Mouse (Mus musculus) layer of hippocampus, postnatal 10 days (tissue): Measurements from ENCODE around the gene Hps6. TPM values are rescaled to one million over a fixed set of nuclear protein-coding genes. Genes with fewer than 3 reads are reported as not detected.
A peak's percentile ranks its signal among the peaks of the same experiment; 100 is the strongest.
"Not testable (repeated sequence)": the region's sequence is repeated elsewhere in the genome, so short reads cannot be mapped to it uniquely, and the experiment has no call there.

Source experiments
- DNase-seq, 2 experiments: peaks; one replicate each; pipeline ENCODE4 v3.0.0; 2021; ENCODE audit warnings: low spot score in 2 of 2
- long read RNA-seq: library from polyadenylated mRNA; stranded (forward); transcript quantifications from one replicate; pipeline ENCODE4 v2.0.0, GENCODE M21; 2023
- total RNA-seq, 2 experiments: library from RNA; stranded (reverse); gene quantifications; 2 replicates each; pipeline ENCODE4 v1.2.3; 2021

Hps6 gene
- 1 to 10 TPM; 4.6 to 4.7 TPM for total RNA-seq
- long read RNA-seq, partial matches to known transcripts = 0 of 4 reads
- long read RNA-seq, other reads (novel, unspliced or antisense) = 0 of 4 reads

DNA sequence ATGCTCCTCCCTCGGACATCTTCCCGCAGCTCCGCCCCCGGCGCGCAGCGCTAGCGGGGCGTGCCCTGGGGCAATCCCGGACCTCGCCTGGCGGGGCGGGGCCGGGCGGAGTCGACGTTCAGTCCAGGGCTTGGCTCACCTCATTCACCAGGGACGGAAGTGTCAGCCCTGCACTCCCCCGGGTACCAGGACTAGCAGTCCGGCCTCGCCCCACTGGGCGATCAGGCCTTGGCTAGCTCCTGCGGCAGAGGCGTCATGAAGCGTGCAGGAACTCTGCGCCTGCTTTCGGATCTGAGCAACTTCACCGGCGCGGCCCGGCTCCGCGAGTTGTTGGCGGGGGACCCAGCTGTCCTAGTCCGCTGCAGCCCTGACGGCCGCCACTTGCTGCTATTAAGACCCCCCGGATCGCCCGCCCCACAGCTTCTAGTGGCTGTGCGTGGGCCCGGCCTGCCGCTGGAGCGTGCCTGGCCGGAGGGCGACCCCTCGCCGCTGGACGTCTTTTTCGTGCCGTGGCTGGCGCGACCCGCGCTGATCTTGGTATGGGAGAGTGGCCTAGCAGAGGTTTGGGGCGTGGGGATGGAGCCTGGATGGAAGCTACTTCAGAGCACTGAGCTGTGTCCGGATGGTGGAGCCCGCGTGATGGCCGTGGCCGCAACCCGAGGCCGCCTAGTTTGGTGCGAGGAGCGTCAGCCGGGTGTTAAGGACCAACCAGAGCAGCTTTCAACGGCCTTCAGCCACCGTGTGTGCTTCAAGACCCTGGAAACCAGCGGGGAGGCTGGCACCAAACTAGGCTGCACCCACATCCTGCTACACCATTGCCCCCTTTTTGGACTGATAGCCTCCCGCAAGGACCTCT, at the start of gene Hps6:
TSS of gene Hps6 (plus strand) at position 138 of the 856 bp plus-strand sequence.
- DNase-seq = peak; percentile 55 to 67

DNA sequence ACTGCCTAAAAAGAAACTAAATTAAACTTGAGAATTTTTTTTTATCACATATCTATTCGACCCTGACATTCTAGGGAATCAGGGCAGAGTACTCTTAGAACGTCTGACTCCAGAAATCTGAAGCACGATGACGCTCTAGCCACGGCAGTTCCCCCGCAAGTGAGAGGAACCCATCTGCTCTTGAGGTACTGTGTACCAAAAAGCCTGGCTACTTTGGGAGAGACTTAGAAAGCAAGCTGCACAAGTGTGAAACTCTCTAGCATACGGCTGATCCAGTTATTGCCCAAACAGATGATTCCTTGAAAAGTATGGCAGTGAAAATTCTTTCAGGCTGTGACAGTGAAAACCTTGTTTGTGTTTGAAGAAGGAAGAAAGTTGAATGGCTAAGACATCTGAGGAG, 46.6 kb upstream of the Hps6 start:
- DNase-seq = no peak

DNA sequence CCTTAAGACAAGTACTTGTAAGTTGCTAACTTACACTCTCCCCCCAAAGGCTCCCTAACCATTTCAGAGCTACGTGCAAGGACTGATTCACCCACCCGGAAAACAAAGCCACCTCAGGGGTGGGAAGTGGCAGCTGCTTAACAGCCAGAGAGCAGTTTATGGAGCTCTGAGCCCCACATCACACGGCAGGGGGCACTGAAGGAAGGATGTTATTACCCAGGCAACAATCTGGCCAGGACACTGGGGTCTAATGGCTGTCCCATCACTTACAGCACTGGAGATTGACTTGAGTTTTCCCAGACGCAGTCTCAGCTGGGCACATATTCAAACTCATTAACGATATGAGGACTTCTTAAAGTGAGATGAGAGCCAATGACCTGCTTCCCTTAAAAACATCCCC, 42.5 kb upstream of the Hps6 start:
- DNase-seq = no peak

DNA sequence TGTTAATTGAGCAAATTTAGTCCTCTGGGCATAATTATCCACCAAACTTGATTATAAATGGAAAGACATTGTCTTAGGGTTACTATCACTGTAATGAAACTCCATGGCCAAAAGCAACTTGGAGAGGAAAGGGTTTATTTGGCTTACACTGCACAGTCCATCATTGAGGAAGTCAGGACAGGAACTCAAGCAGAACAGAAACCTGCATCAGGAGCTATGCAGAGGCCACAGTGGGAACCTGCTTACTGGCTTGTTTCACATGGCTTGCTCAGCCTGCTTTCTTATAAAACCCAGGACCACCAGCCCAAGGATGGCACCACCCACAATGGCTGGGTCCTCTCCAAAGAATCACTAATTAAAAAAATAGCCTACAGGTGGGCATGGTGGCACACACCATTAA, 18.9 kb upstream of the Hps6 start:
- DNase-seq = no peak

DNA sequence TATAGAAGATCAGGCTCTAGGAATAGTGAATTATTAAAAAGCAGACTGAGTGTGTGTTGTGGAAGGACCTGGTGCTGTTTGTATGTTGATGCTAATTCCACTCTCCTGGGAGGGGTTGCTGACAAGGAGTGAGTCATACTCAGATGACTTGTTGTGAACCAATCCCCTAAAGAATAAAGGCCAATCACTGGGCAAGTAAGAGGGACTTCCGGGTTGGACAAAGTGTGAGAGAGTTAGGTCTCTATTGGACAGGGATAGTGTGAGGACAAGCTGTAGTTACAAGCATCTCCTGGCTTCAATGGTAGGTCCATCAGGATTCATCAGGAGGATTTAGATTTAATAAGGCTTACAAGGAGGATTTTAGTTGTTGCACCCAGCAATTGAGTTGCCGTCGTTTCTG, 15.1 kb upstream of the Hps6 start:
- DNase-seq = no peak

DNA sequence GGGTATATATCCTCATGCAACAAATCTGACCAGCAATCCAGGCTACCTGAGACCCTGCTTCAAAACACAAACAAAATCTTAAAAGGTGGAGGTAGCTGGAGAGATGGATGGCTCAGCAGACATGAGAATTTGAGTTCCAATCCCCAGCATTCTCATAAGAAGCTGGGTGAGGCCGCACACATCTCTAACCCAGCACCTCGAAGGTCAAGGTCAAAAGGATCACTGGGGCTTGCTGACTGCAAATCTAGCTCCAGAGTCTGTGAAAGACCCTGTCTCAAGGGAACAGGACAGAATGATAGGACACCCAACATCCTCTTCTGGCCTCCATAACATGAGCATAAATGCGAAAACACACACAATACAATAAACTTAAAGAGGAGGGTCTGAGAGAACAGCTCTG, 12.1 kb upstream of the Hps6 start:
- DNase-seq = no peak

DNA sequence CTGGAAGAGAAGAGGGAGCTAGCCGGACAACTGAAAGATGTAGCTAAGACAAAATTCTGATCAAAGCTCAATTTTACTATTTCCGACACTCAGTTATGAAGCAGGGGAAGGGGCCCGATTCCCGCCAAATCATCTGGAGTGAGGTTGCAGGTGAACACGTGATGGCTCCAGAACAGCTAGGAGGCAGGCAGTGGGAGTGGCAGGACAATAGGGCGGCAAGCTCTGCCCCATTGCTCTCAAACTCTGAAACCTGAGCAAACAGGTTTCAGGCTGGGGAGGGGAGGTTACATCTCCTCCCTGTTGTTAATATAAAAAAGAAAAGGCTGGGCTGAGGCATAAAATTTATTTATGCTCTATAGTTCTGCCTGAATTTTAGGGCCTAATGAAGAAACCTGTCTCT, 9.9 kb upstream of the Hps6 start:
- DNase-seq = not testable (repeated sequence)

DNA sequence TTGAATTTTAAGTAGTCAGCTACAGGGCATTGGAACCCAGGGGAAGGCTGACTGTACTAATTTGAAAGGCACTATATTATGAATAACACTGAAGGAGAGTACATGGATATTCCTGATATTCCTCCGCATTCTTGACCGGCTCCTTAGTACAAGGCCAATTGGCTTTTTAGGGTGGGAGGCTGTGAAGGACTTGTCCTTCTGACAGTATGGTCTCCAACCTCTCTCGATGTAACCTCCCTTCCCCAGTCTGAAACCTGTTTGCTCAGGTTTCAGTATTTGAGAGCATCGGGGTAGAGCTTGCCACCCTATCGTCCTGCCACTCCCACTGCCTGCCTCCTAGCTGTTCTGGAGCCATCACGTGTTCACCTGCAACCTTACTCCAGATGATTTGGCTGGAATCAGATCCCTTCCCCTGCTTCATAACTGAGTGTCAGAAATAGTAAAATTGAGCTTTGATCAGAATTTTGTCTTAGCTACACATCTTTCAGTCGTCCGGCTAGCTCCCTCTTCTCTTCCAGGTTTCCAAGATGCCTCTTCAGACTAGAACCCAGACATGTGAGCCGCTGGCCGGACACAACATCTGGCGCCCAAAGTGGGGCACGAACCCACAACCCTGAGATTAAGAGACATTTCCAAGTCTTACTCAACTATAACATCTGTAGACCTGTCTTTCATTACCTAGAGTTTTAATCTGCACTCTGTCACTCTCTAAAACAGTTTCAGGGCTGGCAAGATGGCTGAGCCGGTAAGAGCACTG, 9.1 kb upstream of the Hps6 start:
- no peak for DNase-seq

DNA sequence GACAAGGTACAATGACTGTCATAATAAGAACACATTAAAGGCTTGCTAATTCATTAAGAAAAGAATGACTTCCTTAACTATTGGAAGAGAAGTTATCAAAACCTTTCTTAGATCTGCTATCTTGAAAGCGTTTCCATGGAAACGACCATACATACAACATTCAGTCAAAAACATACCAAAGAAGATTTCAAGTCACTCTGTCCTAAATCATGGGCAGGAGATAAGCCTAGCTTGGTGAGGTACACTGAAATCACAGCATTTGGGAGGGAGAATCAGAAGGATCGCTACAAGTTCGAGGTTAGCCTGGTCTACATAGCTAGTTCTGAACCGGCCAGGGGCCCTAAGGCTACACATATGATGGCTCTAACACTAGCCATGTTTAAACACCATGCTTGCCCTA, 5.9 kb upstream of the Hps6 start:
- DNase-seq = no peak

DNA sequence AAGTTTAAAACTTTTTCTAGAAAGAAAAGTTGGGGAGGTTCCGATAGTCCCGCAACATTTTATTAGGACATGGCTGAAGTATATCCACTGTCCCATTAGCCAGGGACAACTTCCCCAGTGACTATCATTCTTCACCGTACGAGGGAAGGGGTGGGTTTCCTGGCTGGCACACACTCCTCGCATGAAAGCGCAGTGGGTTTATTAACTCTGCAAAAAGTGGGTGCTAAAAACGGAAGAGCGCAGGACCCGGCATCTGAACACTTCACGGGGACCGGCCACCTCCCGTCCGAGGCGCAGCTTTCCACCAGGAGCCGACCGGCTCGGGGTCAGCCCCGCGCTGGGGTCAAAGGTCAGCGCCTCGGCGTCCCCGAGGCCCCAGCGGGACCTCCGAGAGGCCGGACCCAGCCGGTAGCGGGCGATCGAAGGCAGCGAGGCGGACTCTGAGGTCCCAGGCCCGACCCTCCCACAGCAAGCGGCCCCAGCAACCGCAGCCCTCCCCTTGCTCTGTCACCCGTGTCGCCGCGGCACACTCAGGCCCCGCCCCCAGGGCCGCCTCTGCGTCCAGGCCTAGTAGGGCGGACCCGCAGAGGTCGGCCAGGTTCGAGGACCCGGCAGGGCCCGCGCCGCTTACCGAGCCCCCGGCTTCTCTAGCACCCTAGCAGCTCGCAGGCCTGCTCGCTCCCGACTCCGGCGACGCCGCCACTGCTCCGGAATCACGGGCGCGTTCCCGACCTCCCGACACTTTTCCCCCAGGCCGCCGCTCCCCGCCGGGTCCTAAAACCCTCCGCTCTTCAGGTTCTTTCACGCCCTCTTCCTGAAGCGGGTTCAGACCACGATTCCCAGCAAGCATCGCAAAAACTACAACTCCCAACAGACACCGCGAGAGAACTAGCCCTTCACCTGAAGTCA, 5.3 kb upstream of the Hps6 start, which contains the start of gene Armh3:
TSS of gene Armh3 (minus strand) at position 704 of the 909 bp plus-strand sequence.
- DNase-seq = peak; percentile 92 to 93

DNA sequence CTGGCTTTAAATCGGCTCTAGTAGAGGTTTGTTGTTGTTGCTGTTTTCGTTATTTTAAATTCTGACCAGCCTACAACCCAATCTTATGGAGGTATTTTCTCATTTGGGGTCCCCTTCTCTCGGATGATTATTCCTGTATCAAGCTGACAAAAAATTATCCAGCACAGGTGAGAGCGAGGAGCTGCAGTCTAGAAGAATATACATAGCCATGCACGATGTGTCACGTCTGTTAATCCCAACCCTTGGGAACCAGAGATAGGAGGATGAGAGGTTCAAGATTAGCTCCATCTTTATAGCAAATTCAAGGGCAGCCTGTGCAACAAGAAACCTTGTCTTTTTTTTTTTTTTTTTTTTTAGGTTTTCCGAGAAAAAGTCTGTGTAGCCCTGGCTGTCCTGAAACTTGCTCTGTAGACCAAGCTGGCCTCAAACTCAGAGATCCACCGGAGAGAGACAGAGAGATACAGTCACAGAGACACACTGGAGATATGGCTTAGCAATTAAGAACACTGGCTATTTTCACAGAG, 4.6 kb upstream of the Hps6 start:
- no peak for DNase-seq

DNA sequence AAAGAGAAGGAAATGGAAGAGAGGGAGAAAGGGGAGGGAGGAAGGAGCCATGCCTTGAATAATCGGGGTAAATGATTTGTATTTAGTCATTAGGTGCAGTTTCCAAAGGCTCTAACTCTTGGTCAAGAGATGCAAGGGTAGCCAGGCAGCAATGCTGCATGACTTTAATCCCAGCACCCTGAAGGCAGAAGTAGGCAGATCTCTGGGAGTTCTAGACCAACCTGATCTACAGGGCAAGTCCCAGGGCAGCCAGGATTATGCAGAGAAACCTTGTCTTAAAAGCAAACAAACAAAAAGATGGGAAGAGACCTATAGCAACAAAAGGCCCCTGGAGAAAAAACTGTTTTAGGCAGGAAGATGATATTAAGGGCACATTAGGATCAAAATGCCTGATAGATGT, 3.9 kb upstream of the Hps6 start:
- DNase-seq = no peak

DNA sequence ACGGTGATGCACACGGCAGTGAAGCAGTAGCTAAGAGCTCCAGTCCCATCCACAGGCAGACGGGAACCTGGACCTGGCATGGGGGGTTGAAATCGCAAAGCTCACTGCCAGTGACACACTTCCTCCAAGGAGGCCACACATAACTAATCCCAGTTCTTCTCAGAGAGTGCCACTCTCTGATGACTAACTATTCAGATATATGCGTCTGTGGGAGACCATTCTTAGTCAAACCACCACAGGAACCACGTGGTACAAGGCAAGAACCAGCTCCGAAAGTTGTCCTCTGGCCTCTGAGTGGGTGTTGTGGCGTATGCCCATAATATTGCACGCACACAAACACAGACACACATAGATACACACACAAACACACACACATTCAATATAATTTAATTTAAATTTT, 1.0 kb upstream of the Hps6 start:
- DNase-seq = no peak

DNA sequence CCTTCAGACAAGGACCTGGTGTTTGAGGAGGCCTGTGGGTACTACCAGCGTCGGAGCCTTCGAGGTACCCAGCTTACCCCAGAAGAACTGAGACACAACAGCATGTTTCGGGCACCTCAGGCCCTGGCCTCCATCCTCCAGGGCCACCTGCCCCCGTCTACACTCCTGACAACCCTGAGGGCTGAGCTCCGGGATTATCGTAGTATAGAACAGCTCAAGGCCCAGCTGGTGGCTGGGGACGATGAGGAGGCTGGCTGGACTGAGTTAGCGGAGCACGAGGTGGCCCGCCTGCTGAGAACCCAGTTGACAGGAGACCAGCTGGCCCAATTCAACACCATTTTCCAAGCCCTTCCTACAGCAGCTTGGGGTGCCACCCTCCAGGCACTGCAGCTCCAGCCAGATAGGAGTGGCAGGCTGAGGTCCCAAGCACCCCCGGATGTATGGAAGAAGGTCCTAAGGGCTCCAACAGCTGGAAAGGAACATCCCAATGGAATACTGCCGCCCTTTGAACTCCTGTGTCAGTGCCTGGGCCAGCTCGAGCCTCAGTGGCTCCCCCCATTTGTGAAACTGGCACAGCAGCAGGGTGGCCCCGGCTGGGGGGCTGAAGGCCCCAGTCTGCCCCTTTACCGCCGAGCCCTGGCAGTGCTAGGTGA, 1.6 kb downstream of the Hps6 start:
- no peak for DNase-seq

DNA sequence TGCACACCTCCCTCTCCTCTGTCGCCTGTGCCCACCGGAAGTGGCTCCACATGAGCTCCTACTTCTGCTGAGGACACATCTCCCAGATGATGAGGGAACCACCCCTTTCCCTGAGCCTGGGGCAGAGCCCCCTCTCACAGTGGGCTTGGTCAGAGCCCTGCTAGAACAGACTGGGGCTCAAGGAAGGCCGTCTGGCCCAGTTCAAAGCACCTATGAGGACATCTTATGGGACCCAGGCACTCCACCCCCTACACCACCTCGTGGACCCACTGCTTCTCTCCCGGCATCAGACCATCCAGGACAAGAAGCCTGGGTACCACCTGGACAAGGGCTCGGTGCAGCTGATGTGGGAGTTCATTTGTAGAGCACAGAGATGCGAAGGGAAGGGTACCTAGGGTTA, 2.4 kb downstream of the Hps6 start:
- no peak for DNase-seq

DNA sequence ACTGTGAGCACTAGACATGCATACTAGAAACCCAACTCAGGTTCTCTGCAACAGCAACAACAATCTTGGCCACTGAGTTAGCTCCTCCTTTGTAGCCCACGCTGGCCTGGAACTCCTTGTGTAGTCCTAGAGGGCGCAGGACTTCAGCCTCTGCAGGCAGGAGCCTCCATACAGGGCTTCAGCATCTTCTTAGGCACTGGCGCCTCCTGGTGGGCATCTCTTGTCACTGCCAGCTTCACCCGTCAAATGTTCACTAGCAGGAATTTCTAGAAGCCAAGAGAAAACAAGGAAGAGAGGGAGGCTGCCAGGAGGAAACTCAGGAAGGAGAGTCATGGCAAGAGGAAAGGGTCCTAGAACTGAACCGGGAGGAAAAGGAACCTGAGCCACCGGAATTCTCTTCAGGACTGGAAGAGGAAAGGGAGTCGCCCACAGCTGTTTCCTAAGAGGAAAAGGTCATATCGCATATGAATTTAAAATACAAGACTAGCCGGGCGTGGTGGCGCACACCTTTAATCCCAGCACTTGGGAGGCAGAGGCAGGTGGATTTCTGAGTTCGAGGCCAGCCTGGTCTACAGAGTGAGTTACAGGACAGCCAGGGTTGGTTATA, 11.4 kb downstream of the Hps6 start:
- DNase-seq = peak; percentile 90

DNA sequence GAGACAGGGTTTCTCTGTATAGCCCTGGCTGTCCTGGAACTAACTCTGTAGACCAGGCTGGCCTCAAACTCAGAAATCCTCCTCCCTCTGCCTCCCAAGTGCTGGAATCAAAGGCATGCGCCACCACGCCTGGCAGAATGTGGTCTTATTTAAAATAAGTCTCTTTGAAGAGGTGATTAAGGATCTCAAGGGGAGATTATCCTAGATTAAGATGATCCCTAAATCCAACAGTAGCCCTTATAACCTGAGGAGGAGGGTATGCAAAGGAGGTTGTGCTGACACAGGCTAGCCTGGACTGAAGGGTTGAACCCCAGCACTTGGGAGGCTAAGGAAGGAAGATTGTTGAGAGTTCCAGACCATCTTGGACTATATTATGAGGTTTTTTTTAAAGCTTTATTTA, 12.7 kb downstream of the Hps6 start:
- DNase-seq = no peak

DNA sequence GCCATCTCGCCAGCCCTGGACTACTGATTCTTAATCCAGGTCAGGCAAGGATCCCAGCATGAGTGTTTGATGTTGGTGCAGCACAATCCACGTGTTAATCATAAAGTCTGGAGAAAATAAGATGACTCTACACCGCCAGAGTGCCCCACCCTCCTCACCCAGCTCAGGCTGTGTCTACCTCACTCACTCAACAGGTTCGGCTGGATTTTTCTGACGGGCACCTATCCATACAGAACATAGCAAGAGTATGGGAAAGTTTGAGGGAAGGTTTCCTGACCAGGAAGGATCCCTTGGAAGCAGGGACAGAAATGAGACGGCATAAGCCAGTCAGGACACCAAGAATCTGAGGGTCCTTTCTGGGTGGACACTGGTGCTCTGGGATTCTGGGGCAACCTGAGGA, 21.7 kb downstream of the Hps6 start:
- DNase-seq = no peak

DNA sequence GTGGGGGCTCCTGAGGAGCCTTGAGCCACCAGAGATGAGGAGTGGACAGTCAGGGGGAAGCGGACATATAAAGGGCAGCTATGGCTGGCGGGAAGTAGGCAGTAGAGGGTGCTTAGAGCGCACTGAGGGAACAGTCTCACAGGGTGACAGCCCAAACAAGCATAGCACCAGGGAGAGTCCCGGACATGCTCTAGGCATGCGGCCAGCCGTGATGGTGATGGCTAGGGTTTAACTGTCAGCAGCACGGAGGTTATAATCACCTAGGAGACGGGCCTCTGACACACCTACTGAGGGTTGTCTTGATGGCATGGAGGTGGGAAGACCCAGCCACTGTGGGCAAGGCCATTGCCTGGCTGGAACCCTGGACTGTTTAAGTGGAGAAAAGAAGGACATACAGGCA, 23.3 kb downstream of the Hps6 start:
- DNase-seq = no peak

DNA sequence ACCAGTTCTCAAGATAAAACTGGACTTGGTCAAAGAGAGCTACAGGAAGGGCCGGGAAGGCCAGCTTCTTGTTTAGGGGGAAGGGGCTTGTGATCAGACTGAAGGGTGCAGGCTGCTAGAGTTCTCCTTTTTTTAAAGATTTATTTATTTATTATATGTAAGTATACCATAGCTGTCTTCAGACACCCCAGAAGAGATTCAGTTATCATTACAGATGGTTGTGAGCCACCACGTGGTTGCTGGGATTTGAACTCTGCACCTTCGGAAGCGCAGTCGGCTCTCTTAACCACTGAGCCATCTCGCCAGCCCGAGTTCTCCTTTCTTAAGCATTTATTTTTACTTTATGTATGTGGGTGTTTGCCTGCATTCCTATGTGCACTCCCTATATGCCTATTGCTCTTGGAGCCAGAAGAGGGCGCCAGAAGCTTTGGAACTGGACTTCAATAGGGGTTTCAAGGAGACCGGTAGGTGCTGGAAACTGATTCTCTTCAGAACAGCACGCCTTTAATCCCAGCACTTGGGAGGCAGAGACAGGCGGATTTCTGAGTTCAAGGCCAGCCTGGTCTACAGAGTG, 25.5 kb downstream of the Hps6 start:
- DNase-seq = no peak
